Mouse (Mus musculus) kidney, adult 9 months (tissue): ENCODE measurements around the gene Rbpjl.

ENCODE experiments used
- DNase-seq: peaks from one replicate; pipeline ENCODE4 v3.0.0; 2022

The Rbpjl gene

DNA sequence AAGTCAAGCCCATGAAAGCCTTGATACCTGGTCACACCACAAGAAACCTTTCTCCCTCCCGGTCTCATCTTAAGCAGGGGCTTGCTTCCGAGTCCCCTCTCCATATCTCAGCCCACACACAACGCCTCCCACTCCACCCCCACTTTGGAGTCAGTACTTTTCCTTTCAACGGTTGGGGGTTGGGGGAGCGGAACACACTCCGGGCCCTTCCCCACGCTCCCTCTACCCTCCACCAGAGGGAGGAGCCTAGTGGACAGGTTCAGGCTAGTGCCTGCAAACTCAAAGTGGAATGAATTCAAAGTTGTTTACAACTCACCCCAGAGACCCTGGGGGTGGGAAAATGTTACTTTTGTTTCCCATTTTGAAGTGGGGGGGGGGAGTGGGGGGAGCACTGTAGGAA lies 27.8 kb downstream of the Rbpjl start:
- peak; percentile 79 for DNase-seq

DNA sequence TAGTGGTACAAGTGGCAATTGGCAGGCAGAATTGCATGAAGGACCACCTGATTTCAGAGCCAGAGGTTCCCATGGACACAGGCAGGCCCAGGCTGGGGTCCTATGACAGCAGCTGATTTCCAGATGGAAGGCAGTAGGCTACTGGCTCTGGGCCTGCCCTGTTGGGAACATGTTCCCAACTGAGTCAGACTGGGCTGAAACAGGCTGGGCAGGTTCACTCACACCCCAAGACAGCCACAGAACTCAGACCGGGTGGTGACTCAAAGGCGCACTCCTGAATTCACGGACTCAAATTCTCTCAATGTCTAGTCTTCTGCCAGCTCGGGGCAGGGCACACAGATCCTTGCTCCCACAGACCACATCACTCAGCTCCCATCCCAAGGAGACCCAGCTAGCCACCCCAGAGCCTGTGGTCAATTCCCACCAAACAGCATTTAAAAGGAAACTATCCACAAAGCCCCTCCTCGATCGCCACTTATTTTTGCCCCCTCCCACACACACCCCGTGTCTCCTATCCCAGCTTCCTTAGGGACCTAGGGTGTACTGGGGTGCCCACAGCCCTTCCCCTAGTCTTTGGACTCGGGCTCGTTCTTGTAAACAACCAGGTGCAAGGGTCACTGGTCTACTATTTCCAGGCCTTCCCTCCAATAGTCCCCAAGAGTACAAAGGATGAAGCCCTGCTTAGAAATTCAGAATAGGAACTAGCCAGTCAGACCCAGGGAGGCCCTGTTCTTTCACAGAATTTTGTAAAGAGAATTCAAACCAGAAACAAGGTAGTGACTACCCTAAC lies 28.9 kb downstream of the Rbpjl start:
- peak; percentile 90 for DNase-seq

DNA sequence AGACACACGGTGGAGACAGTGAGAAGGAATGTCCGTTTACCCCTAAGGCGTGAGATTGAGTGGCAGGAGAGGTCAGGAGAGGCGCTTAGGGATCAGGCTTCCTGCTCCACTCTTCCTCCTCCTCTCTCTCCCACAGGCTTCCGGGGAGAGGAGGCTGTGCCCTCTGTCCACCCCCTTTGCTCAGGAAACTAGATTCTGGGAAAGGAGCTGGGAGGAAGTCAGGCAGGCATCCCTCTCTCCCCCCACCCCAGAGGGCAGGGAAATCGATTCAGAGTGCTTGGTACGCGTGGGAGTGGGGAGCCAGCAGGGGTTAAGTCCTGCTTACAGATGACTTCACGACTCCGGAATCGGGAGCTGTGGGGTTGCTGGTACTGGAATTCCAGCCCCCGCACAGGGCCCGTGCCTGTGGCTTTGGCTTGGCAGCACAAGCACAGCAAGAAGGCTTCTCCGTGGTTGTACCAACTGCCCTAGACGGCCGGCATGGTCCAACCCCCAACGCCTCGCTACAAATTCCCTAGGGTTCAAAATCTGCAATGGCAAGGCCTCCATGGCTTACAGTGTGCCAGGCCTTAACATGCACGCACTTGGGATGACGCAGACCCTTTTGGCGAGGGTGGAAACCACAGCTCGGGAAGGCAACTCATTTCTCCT lies 29.7 kb downstream of the Rbpjl start:
- DNase-seq = peak; percentile 71

DNA sequence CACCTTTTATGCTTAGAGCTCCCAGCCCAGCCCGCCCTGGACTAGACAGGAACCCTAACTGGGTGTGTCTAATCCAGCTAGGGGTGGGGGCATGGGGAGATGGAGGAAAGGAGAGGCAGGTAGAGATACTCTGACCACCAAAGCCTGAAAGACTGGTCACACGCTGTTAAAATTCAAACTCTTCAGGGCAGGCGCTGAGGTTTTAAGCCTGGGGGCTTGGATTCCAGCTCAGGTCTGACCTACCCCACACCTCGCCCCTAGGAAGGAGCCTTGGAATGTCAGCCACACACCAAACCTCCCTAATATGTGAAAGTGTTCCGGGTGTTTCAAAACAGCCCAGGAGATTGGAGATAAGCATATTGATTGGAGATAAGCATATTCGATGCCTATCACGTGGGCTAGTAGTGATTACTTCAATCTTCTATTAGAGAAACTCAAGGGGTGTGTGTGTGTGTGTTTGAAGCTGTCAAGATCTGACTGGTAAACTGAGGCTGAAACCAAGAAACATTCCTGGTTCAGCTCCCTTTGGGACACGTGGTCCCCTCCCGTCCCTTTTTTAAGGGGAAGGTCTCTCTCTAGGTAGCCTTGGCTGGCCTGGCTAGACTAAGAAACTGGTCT lies 30.4 kb downstream of the Rbpjl start:
- peak; percentile 38 for DNase-seq

DNA sequence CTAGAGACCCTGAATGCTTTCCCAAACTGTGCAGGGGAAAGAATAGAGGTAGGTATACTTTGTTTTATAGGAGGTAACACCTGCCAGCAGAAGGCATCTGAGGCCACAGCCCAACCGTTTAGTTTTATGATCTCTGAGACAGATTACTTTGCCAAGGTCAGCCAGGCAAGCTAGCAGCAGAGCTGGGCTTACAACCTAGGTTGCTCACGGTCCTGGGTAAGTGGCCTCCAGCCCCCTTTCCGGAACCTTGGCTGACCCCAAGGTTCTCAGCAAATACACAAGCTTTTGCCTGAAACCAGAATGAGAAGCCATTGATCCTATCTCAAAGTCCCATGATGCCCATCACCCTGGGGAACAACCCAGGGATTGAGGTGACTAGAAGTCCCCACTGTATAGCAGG lies 31.7 kb downstream of the Rbpjl start:
- DNase-seq = peak; percentile 67

DNA sequence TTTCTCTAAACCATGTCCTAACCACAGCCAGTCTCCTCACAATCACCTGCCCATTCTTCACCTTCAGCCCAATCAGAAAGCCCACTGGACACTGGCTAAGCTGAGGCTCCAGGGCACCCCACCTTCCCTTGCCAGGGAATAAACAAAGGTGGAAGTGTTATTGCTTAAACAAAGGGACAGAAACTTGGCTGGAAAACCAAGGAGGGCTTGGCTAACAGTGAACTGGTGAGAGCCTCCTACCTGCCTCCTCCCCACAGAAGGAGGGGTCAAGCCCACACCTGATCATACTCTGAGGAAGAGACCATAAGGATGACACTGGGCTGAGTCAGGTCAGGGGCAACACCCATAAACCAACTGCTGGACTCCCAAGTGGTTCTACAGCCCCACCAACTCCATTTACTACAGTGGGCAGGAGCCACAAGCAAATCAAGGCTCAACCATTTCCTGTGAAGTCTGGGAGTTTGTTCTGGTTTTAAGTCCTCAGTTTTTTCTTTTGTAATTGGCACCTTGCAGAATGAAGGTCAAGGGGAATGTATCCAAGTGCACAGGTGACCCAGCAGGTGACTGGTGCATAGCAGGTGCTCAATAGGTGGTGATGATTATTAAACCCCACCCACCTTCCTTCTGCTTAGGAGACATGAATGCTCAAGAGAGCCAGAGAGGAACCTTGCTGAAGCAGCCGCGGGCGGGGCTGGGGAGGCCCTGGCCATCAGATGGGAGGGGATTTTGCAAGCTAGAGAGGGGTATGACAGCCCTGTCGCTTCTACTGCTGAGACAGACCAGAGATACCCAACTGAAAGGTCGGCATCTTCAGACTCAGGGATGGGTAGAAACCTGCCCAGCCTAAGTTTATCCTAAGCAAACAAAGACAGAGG lies 32.5 kb downstream of the Rbpjl start:
- DNase-seq = peak; percentile 69

DNA sequence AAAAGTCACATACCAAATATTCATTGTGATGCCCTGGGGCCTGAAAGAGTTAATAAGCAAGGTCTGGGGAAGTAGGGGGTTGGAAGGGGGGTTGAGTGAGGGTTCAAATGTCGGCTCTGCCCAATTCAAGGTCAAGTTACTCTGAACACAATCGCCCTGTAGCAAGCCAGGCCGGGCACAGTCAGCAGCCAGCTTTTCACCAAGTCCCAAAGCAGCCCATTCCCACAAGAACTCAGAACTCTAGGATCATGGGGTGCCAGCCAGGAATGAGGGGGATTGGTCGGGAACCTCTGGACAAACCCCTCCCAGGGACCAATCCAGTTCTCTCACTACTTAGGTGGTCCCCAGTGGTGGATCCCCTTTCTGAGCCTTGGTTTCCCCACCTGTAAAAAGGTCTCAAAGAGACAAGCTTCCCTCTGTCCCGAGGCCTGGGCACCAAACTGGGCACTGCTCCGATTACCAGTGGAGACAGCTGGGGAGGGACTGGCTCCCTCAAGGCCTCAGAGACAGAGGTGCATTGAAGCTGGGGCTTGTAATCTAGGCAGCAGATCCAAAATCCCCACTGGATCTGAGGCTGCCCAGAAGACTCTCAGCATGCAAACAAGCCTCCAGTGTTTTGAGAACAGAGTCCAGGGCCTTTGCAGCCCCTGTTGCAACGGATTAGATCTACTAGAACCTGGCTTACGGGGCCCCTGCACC lies 33.4 kb downstream of the Rbpjl start:
- peak; percentile 53 for DNase-seq

DNA sequence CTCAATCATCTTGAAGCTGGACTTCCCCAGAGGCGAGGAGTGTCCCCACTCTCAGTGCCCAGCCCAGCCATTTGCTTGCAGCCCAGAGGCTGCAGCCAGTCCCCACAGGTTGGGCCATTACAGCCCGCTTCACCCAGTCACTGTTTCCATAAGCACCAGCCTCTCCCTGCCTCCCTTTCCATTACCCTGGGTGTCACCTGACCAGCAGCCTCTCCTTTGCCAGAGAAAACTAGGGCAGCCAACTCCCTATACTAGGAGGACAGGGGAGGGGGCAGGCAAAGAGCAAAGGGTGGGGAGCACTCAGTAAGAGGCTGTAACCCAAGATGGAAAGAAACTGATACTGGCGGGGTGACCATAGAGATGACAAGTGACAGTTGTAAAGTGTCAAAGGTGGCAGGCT lies 34.0 kb downstream of the Rbpjl start:
- DNase-seq = peak; percentile 86

DNA sequence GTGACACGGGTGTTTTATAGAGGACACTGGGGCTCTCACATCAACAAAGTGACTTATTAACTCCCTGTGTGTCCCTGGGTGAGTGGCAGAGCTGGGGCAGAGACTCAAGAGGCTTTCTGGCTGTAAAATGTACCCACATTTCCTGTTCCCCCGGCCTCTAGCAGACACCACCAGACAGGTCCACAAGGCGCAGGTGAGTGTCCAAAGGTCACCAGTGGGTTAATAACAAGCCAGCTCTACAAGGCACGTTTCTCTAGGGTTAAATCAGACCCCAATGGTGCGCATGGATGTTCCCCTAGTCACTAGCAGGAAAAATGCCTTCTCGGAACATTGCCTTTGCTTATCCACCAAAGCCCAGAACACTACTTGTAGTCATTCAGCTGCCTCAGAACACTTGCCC lies 34.8 kb downstream of the Rbpjl start:
- DNase-seq = peak; percentile 92

DNA sequence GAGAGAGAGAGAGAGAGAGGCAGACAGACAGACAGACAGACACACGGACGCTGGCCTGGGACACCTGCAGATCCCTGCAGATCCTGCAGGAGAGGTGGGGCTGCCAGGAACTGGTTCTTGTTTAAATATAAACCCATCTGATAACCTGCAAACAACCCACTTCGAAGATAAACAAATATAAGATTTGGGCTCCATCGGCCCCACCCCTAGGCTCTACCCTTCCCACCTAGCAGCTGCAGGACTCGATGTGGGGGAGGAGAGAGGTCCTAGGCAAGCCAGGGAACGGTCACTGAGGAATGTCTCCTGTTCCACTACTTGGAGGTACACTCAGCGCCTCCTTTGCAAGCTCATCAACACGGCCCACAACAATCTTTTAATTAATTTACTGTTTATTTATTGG lies 35.3 kb downstream of the Rbpjl start:
- peak; percentile 49 for DNase-seq

DNA sequence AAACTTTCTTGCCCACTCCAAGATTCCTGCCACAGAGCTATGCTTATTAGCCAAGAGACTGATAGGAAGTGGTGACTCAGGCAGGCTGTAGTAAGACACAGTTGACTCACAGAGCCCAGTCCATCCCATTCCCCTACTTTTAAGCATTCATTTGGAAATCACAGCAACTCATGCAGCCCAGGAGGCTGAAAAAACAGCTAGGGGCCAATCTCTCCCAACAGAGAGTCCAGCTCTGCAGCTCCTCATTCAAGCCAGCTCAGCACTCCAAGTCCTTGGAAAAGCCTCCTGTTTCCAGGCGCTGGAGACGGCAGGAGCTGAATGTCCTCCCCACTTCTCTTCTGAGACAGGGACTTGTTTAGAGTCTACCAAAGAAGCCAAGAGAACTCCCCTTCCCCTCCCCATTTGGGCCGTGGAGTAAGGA lies 36.1 kb downstream of the Rbpjl start:
- peak; percentile 43 for DNase-seq

DNA sequence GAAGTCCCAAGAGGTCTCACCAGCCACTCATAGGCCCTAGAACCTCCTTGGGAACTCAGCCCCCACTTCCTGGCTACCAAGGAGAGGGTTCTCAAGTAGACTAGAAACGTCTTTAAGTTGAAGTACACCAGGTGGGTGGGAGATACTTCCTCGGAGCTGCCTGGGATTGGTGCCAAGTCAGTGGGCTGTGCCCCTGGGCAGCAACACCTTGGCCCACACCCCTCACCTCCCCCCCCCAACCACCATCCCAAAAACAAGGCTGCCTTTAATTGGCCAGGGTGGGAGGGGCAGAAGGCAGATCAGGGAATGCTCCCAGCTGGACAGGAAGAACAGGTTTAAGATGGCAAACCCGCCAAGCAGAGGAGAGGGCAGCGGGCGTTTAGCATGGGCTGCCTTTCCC lies 37.4 kb downstream of the Rbpjl start:
- peak; percentile 52 for DNase-seq

DNA sequence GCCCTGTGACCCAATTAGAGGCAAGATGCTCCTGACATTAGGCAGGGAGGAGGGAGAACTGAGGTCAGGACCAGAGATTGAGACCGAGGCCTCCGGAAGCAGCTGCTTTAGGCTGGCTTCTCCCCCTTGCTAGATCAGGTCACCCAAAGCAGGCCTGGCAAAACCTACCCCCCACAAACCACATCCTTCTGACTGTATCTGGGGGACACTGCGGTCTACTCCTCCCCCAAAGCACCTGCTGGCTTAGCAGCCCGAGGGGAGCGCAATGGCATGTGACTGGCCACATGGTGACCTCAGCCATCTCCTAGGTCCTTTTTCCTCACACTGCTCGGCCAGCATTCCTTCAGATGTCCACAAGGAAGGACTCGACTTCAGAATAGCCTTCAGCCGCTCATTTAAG lies 38.2 kb downstream of the Rbpjl start:
- DNase-seq = peak; percentile 70

DNA sequence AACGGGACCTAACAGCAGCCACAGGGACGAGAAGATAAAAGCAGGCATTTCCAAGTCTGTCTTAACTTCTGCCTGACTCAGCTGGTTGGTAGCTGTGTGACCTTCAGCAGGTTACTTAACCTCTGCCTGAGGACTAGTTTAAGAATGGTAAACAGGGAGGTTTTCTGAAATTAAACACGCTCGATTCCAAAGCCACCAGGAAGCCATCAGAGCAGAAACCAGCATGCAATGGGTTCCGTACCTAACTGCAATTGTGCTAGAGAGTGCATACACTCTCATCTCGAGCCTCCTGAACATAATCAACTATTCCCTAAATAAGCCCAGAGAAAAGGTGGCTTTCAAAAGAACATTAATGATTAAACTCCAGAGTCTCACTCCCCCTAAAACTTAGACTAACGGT lies 38.8 kb downstream of the Rbpjl start:
- DNase-seq = peak; percentile 46

DNA sequence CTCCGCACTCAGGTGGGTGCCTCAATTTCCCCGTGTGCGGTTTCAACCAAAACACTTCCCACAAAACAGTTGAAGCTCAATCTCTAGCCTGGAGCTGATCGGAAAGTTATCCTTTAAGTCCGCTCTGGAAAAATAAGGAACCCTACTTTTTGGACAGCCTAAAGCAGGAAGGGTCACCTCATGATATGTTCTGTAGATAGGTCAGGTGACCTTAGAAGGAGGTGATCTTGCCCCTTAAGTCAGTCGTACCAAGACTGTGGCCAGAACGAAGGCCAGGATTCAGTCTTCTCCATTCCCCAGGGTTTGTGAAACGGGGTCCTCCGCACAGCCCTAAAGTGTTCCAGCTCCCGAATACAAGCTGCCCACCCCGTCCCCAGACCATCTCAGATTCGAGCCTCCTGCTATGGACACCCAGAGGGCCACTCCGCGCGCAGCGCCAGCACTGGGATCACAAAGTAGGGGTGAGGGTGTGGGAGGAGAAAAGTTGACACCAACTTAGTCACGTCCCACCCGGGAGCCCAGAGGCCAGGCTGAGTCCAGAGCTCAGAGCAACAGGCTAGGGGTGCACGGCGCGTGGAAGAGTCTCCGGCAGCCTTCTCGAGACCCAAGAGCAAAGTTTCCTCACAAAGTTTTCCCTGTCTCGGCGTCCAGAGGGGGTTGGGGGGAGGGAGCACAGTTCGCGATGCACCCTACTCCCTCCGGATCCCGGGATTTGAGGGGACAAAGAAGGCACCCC lies 39.5 kb downstream of the Rbpjl start:
- DNase-seq = peak; percentile 57

DNA sequence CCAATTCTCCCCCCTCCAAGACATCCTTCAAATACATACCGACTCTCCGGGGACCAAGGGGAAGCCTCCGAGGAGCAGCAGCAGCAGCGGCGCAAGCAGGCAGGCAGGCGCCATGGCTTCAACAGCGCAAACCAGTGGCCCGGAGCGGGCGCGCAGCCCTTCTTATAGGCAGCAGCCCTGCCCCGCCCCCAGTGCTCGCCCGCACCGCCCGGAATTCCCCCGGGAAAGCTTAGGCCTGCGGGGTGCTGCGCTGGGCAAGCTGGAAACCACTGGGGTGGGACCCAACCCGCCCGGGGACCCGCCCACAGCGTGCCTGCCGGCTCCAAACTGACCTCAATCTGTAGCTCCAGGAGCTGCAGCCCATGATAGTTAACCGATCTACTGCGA lies 40.1 kb downstream of the Rbpjl start:
- peak; percentile 94 for DNase-seq

DNA sequence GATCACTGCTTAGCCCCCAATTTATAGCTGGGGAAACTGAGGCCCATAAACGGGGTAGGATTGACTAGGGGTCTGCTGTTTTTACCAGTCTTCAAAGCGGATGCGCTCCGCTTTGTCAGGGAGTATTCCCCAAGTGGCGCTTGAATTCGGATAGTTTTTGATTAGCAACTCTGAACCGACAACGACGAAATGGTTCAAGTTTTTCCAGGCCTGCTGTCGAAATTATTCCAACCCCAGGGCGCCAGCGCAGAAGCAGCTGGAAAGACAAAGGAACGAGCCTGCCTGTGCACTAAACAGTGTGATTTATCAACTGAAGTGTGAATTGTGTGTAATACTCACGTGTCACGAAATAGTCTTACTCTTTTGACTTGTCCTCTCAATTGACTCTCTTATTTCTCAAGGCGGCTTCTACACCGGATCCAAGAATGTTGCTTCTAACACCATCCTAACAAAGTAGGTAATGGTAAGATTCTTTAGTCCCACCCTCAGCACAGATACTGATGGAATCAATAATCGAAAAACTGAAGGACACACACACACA lies 40.6 kb downstream of the Rbpjl start, which contains the start of gene Sdc4:
Sdc4 (minus strand) TSS at position 428 of the 541 bp plus-strand sequence.
- no peak for DNase-seq

DNA sequence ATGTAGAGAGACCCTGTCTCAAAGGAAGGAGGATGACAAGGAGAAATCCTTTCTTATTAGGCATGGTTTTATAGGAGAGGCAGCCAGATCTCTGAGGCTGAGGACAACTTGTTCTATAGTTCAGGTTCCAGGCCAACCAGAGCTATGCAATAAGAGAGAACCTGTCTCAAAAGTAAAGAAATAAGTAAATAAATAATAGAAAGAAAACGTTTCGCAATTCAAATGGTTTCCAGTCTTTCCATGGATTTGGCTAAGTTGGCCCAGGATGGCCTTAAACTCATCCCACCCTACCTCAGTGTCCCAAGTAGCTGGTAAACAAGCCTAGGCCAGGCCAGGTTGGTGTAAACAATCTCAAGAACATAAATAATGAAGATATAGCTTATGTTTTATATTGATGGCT lies 41.8 kb downstream of the Rbpjl start:
- DNase-seq = no peak

DNA sequence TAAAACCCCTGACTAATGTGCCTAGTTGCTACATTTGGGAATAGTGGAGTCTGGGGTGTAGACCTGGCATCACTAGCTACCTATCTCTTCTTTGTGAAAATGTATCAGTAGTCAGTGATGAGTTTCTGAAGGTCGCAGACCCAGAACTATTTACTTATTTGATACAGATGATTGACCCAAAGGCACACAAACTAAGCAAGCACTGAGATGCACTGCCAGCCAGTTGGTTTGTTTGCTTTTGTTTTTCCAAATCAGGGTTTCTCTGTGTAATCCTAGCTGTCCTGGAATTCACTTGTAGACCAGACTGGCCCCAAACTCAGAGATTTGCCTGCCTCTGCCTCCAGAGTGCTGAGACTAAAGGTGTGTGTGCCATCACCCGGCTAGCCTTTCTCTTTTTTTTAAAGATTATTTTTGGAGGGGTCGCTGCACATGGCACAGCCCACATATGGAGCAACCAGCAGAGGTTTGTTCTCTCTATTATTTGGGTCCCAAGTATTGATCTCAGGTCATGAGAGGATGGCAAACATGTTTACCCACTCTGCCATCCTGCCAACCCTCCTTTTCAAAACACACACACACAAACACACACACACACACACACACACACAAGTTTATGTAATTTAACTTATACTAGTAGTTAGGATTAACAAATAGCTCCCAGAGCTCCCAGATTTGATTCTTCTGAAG lies 42.6 kb downstream of the Rbpjl start:
- no peak for DNase-seq

DNA sequence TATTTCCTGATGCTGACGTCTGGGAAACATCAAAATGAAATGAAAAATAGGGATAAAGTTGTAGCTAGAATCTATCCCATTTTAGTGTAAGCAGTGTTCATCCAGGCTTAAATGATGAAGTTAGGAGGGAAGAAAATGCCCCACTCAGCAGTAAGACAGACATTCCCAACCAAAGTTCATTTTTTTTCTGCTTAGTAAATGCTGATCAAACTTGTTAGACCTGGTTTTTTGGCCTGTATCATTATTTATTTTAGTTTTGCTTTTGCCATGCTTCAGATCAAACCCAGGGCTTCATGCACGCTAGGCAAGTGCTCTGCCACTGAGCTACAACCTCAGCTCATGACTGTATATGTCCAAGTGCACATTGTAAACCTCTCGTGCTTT lies 43.1 kb downstream of the Rbpjl start:
- peak; percentile 56 for DNase-seq

DNA sequence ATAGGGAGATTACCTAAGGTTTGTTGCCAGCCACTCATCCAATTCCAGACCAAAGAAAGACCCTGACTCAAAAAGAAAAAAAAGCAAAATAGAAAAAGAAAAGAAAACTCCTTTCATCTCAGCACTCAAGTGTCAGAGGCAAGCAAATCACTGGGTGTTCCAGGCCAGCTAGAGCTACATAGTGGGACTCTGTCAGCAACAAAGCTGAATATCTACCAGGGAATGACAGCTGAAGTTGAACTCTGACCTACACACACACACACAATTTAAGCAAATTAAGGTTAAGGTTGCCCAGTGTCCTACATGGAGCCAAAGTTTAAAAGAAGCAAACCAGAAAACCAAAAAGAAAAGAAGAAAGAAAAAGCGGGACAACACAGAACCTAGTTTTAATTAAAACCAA lies 45.2 kb downstream of the Rbpjl start:
- peak; percentile 60 for DNase-seq
